Mouse (Mus musculus) stomach, embryonic 16.5 days (tissue): Measurements from ENCODE around the gene Cbx1. TPM values are rescaled to one million over a fixed set of nuclear protein-coding genes. Genes with fewer than 3 reads are reported as not detected.

ENCODE experiments used
- ATAC-seq: fragments of 200-750 bp; cut with Nextera tagmentation; 2 replicates; pipeline ENCODE4 v1.8.0; 2017; ENCODE audit warnings: moderate number of reproducible peaks, moderate TSS enrichment; ENCODE audit not compliant: insufficient read depth, low FRiP score
- H3K27ac ChIP-seq: fragments of 300-500 bp; sonication (generic); 2 replicates; pipeline ENCODE4 v1.5.1; 2014; ENCODE audit warnings: low read length
- H3K27me3 ChIP-seq: fragments of 300-500 bp; sonication (generic); 2 replicates; pipeline ENCODE4 v1.6.1; 2014; ENCODE audit warnings: low read length, control low read depth, mixed read lengths; ENCODE audit not compliant: control insufficient read depth, insufficient read depth
- H3K36me3 ChIP-seq: fragments of 300-500 bp; sonication (generic); 2 replicates; pipeline ENCODE4 v1.6.1; 2014; ENCODE audit warnings: low read length; ENCODE audit not compliant: control insufficient read depth, insufficient read depth
- H3K4me1 ChIP-seq: fragments of 300-500 bp; sonication (generic); 2 replicates; pipeline ENCODE4 v1.6.1; 2014; ENCODE audit warnings: low read length, control low read depth, mixed read lengths; ENCODE audit not compliant: control insufficient read depth, insufficient read depth
- H3K4me2 ChIP-seq: fragments of 300-500 bp; sonication (generic); 2 replicates; pipeline ENCODE4 v1.6.1; 2014; ENCODE audit warnings: low read depth, low read length, mixed read lengths
- H3K4me3 ChIP-seq: fragments of 300-500 bp; sonication (generic); replicated peaks from 2 replicates; pipeline ENCODE4 v1.5.1; 2014; ENCODE audit warnings: mild to moderate bottlenecking, low read length
- H3K9ac ChIP-seq: fragments of 300-500 bp; sonication (generic); 2 replicates; pipeline ENCODE4 v1.6.1; 2014; ENCODE audit warnings: low read length
- H3K9me3 ChIP-seq: fragments of 300-500 bp; sonication (generic); replicated peaks from 2 replicates; pipeline ENCODE4 v1.6.1; 2016; ENCODE audit warnings: low read length, control low read depth; ENCODE audit not compliant: control insufficient read depth
- WGBS: fragments of 180-500 bp; shearing (Covaris S2); extraction: QIAGEN DNeasy Blood & Tissue Kit; methylation state at CpG from one replicate; pipeline ENCODE4 v1.1.7; 2014; 5-methylcytosine and 5-hydroxymethylcytosine counted together
- polyA plus RNA-seq: library from polyadenylated mRNA; unstranded; fragments of >200 nt; fragmentation: Nextera tagmentation; extraction: Ambion mirVana; gene quantifications from 2 replicates; pipeline ENCODE4 v1.2.1, GENCODE M21; 2015

Gene Cbx1
- polyA plus RNA-seq, 1 experiment from 2014 or later: 75.1 TPM

- Histone ChIP-seq H3K4me3 (peak overlapping the region; percentile 52), H3K9me3 (no peaks in the 10 kb centered on the region), H3K9ac (peak overlapping the region; percentile 56), H3K27ac (peak overlapping the region; percentile 88), H3K36me3 (peaks cover 19% of the 10 kb centered on the region), H3K4me2 (peak overlapping the region; percentile 91), H3K4me1 (peaks cover 62% of the 10 kb centered on the region), H3K27me3 (no peaks in the 10 kb centered on the region)
- 28% methylated on average over 7 of the region's 7 CpGs for WGBS
- ATAC-seq: no peak
Observed at GRCm38 (mm10) chr11:96824783-96825495, 36.0 kb downstream of the Cbx1 start.

GRCm38 (mm10) chr11:96826481-96826880, 37.6 kb downstream of the Cbx1 start:
- H3K9ac ChIP-seq: peak overlapping the region; percentile 43; the same call in 1 of the 2 replicates
- H3K36me3 ChIP-seq: peaks cover 3% of the 10 kb centered on the region
- 63% methylated on average over 2 of the region's 2 CpGs for WGBS
- peak overlapping the region; percentile 5; the same call in 1 of the 2 replicates for H3K4me3 ChIP-seq
- no peaks in the 10 kb centered on the region for H3K27me3 ChIP-seq
- H3K4me1 ChIP-seq: peaks cover 65% of the 10 kb centered on the region
- H3K9me3 ChIP-seq: no peaks in the 10 kb centered on the region
- no peak overlapping the region for H3K27ac ChIP-seq
- peak overlapping the region; percentile 25 for H3K4me2 ChIP-seq
- no peak for ATAC-seq

- Histone ChIP-seq H3K27ac (no peak overlapping the region), H3K9me3 (no peaks in the 10 kb centered on the region), H3K27me3 (no peaks in the 10 kb centered on the region), H3K4me1 (peaks cover 65% of the 10 kb centered on the region), H3K9ac (peak overlapping the region; percentile 42; the same call in 1 of the 2 replicates), H3K4me2 (peak overlapping the region; percentile 25), H3K36me3 (0 out of 2 replicates have a peak, but pooled peaks cover 2% of the 10 kb centered on the region), H3K4me3 (peak overlapping the region; percentile 4; the same call in 1 of the 2 replicates)
- no peak for ATAC-seq
- WGBS: 67% methylated on average over 12 of the region's 12 CpGs
Observed at GRCm38 (mm10) chr11:96827062-96827581, 38.2 kb downstream of the Cbx1 start.

- 66% methylated on average over 9 of the region's 9 CpGs for WGBS
- no peak overlapping the region for H3K4me3 ChIP-seq
- no peaks in the 10 kb centered on the region for H3K9me3 ChIP-seq
- peaks cover 58% of the 10 kb centered on the region for H3K4me1 ChIP-seq
- peak overlapping the region; percentile 34; the same call in 1 of the 2 replicates for H3K9ac ChIP-seq
- 0 out of 2 replicates have a peak, but pooled peaks cover 2% of the 10 kb centered on the region for H3K36me3 ChIP-seq
- no peak overlapping the region for H3K27ac ChIP-seq
- H3K4me2 ChIP-seq: peak overlapping the region; percentile 88
- no peaks in the 10 kb centered on the region for H3K27me3 ChIP-seq
- no peak for ATAC-seq
Observed at GRCm38 (mm10) chr11:96827917-96828316, 39.0 kb downstream of the Cbx1 start.

- WGBS: 9% methylated on average over 10 of the region's 10 CpGs
- H3K4me1 ChIP-seq: peaks cover 49% of the 10 kb centered on the region
Observed at GRCm38 (mm10) chr11:96828881-96829280, 40.0 kb downstream of the Cbx1 start.

GRCm38 (mm10) chr11:96829403-96829812, 40.5 kb downstream of the Cbx1 start:
- Histone ChIP-seq H3K4me3 (peak overlapping the region; percentile 79), H3K27ac (peak overlapping the region; percentile 99), H3K4me2 (peak overlapping the region; percentile 88), H3K4me1 (peaks cover 46% of the 10 kb centered on the region), H3K9me3 (no peaks in the 10 kb centered on the region), H3K9ac (peak overlapping the region; percentile 91), H3K36me3 (0 out of 2 replicates have a peak, but pooled peaks cover 2% of the 10 kb centered on the region), H3K27me3 (no peaks in the 10 kb centered on the region)
- peak; percentile 77 for ATAC-seq
- 0% methylated on average over 33 of the region's 33 CpGs for WGBS

More at GRCm38 (mm10) chr11:96828881-96829280, 40.0 kb downstream of the Cbx1 start:
- peak overlapping the region; percentile 99 for H3K27ac ChIP-seq
- H3K4me2 ChIP-seq: peak overlapping the region; percentile 88
- H3K4me3 ChIP-seq: peak overlapping the region; percentile 79
- 0 out of 2 replicates have a peak, but pooled peaks cover 2% of the 10 kb centered on the region for H3K36me3 ChIP-seq
- no peaks in the 10 kb centered on the region for H3K27me3 ChIP-seq
- H3K9ac ChIP-seq: peak overlapping the region; percentile 91
- H3K9me3 ChIP-seq: no peaks in the 10 kb centered on the region
- ATAC-seq: no peak

GRCm38 (mm10) chr11:96829813-96830538, 41.0 kb downstream of the Cbx1 start, which contains the start of gene Nfe2l1:
Gene Nfe2l1, minus strand, starts transcription at chr11:96829968.
- Histone ChIP-seq H3K4me2 (peak within 1 kb of the TSS; percentile 88), H3K4me3 (peak within 1 kb of the TSS; percentile 79), H3K27me3 (no peaks in the 10 kb centered on the region), H3K27ac (peak within 1 kb of the TSS; percentile 99), H3K4me1 (peaks cover 40% of the 10 kb centered on the region), H3K9ac (peak within 1 kb of the TSS; percentile 91), H3K36me3 (0 out of 2 replicates have a peak, but pooled peaks cover 2% of the 10 kb centered on the region), H3K9me3 (no peaks in the 10 kb centered on the region)
- under 1% methylated on average over 50 of the region's 51 CpGs for WGBS
- peak; percentile 99 for ATAC-seq

- no peaks in the 10 kb centered on the region for H3K27me3 ChIP-seq
- peak overlapping the region; percentile 97 for H3K27ac ChIP-seq
- 18% methylated on average over 13 of the region's 13 CpGs for WGBS
- H3K9me3 ChIP-seq: no peaks in the 10 kb centered on the region
- peak overlapping the region; percentile 64 for H3K4me2 ChIP-seq
- no peaks in the 10 kb centered on the region for H3K36me3 ChIP-seq
- no peak for ATAC-seq
- H3K4me1 ChIP-seq: peaks cover 33% of the 10 kb centered on the region
- peak overlapping the region; percentile 79 for H3K4me3 ChIP-seq
- peak overlapping the region; percentile 79 for H3K9ac ChIP-seq
Observed at GRCm38 (mm10) chr11:96830539-96831216, 41.8 kb downstream of the Cbx1 start.
